Mouse (Mus musculus): ENCODE results near the gene Ogdh.

Gene Ogdh

GRCm38 (mm10) chr11:6404699-6405566 is 113.5 kb downstream of the Ogdh start:
- no peak for TF ChIP-seq GATA4 (IDR thresholded peaks at IDR 0.05; ENCODE audit: insufficient replicate concordance, low read length)

GRCm38 (mm10) chr11:6405591-6406081 is 114.2 kb downstream of the Ogdh start:
- no peak for TF ChIP-seq GATA4 (IDR thresholded peaks at IDR 0.05; ENCODE audit: insufficient replicate concordance, low read length)

All from liver, adult (tissue).